Mouse (Mus musculus): ENCODE measurements around the gene Ly6g6f. TPM values are rescaled to one million over a fixed set of nuclear protein-coding genes. Genes with fewer than 3 reads are reported as not detected.

Ly6g6f gene
- polyA plus RNA-seq, 1 experiment: 0.05 TPM

DNA sequence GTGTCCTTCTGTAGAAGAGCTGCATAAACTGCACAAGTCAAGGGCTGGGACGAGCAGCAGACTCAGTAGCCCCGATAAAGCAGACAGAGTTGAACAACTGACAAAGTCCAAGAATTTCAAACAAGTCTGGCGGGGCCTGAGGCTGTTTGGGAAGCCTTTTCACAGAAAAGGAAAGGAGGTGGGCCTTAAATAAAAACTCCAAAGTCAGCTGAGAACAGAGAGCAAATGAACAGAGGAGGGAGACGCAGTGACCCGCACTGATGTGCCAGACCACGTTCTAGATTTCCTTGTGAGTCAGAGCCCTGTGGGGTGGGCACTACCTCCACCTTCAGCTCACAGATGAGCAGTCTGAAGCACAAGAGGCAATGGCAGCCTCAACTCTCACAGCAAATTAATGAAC lies 50.5 kb downstream of the Ly6g6f start:
- TF ChIP-seq GATA1 (IDR thresholded peaks at IDR 0.05; ENCODE audit: low read length): no peak

DNA sequence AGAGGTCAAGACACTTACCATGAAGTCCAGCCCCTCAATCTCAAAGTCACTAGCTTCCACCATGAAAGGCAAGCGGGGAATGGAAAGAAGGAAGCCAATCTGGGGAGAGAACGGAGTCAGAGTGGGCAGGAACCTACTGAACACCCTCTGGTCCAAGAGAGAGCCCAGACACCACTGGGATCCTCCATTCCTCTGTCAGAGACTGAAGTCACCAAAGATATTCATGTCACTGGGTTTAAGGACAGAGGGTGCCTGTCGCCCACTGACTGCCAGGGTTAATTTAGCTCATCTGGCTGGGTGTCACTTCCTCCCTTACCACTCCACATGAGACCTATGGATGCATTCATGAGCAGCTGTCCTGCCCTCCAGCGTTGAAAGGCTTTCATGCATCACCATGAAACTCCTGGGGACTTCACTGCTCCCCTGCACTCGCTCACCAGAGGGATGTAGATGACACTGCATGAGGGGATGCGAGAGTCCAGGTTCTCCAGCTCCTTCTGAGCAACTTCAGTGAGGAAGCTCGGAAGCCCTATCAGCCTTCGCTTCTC lies 53.0 kb downstream of the Ly6g6f start:
- TF ChIP-seq GATA1 (IDR thresholded peaks at IDR 0.05; ENCODE audit: low read length): no peak

DNA sequence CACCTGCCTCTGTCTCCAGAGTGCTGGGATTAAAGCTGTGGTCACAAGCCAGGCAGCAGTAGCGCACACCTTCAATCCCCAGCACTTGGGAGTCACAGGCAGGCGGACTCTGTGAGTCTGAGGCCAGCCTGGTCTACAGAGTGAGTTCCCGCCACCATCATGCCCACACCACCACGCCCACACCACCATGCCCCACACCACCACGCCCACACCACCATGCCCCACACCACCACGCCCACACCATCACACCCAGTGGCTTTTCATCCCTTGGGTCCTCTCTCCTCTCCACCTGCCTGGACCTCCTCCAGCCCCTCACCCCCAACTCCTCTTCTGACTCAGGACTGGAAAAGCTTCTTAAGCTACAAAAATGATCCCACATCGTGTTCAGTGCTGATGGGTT lies 53.5 kb downstream of the Ly6g6f start:
- TF ChIP-seq GATA1 (IDR thresholded peaks at IDR 0.05; ENCODE audit: low read length): no peak

DNA sequence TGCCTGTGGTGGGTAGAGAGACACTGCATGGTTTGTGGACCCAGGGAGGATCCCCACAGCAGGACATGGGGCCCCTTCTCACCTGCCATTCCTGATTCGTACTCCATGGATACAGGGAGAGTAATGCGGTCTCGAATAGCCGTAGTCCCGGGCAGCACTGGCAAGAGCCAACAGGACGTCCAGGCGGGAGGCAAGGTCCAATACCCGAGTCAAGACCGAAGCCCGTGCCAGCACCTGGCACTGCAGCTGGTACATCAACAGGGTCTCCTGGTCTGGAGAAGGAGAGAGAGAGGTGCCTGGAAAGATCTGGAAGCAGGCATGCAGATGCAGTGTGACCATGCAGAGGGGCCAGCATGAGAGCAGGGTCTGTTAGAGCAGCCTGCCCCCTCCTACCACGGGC lies 54.1 kb downstream of the Ly6g6f start:
- no peak for TF ChIP-seq GATA1 (IDR thresholded peaks at IDR 0.05; ENCODE audit: low read length)

Other genes with a start within 250 kb of the Ly6g6f start
- 52.4 and 52.9 TPM in 2 replicates for gene Stk19, start 248.7 kb downstream of the Ly6g6f start, polyA plus RNA-seq (2012)
- 47.6 and 78.7 TPM in 2 replicates for gene Dxo, start 248.6 kb downstream of the Ly6g6f start, polyA plus RNA-seq (2012)
- gene Skiv2l, start 235.4 kb downstream of the Ly6g6f start, polyA plus RNA-seq (2012): 62.2 and 65.4 TPM in 2 replicates
- gene Nelfe, start 235.2 kb downstream of the Ly6g6f start, polyA plus RNA-seq (2012): 375 and 385 TPM in 2 replicates
- gene Cfb, start 223.1 kb downstream of the Ly6g6f start, polyA plus RNA-seq (2012): not detected in 2 replicates
- 24.4 and 27.6 TPM in 2 replicates for gene Zbtb12, start 206.1 kb downstream of the Ly6g6f start, polyA plus RNA-seq (2012)
- gene Gm20547, start 203.6 kb downstream of the Ly6g6f start, polyA plus RNA-seq (2012): not detected in 2 replicates
- 0.49 and 1.3 TPM in 2 replicates for gene C2, start 187.3 kb downstream of the Ly6g6f start, polyA plus RNA-seq (2012)
- 352 and 449 TPM in 2 replicates for gene Ehmt2, start 187.1 kb downstream of the Ly6g6f start, polyA plus RNA-seq (2012)
- not detected in 2 replicates for gene Slc44a4, start 171.1 kb downstream of the Ly6g6f start, polyA plus RNA-seq (2012)
- 12.3 and 17.6 TPM in 2 replicates for gene Neu1, start 154.4 kb downstream of the Ly6g6f start, polyA plus RNA-seq (2012)
- 0.33 and 0.36 TPM in 2 replicates for gene Hspa1b, start 126.4 kb downstream of the Ly6g6f start, polyA plus RNA-seq (2012)
- gene Gm20481, start 115.7 kb downstream of the Ly6g6f start, polyA plus RNA-seq (2012): 0.12 TPM in 1 of 2 replicates, not detected in the other
- not detected in 2 replicates for gene Hspa1a, start 113.5 kb downstream of the Ly6g6f start, polyA plus RNA-seq (2012)
- gene Hspa1l, start 112.9 kb downstream of the Ly6g6f start, polyA plus RNA-seq (2012): 0.02 TPM in 1 of 2 replicates, not detected in the other
- gene Lsm2, start 103.7 kb downstream of the Ly6g6f start, polyA plus RNA-seq (2012): 309 and 320 TPM in 2 replicates
- gene Vars, start 84.6 kb downstream of the Ly6g6f start, polyA plus RNA-seq (2012): 965 and 1,080 TPM in 2 replicates
- 1.0 and 1.4 TPM in 2 replicates for gene Vwa7, start 69.0 kb downstream of the Ly6g6f start, polyA plus RNA-seq (2012)
- gene Sapcd1, start 57.6 kb downstream of the Ly6g6f start, polyA plus RNA-seq (2012): 40.3 and 64.9 TPM in 2 replicates
- 7.0 and 7.1 TPM in 2 replicates for gene Msh5, start 38.9 kb downstream of the Ly6g6f start, polyA plus RNA-seq (2012)
- 168 and 216 TPM in 2 replicates for gene Clic1, start 35.6 kb downstream of the Ly6g6f start, polyA plus RNA-seq (2012)
- 156 and 185 TPM in 2 replicates for gene Ddah2, start 26.6 kb downstream of the Ly6g6f start, polyA plus RNA-seq (2012)
- not detected in 2 replicates for gene Ly6g6c, start 20.2 kb downstream of the Ly6g6f start, polyA plus RNA-seq (2012)
- not detected in 2 replicates for gene Mpig6b, start 19.4 kb downstream of the Ly6g6f start, polyA plus RNA-seq (2012)
- not detected in 2 replicates for gene Ly6g6e, start 8.7 kb downstream of the Ly6g6f start, polyA plus RNA-seq (2012)
- 0.22 TPM in 1 of 2 replicates, not detected in the other for gene Ly6g6d, start 7.5 kb downstream of the Ly6g6f start, polyA plus RNA-seq (2012)
- 112 and 148 TPM in 2 replicates for gene Abhd16a, start 3.7 kb upstream of the Ly6g6f start, polyA plus RNA-seq (2012)
- gene Ly6g5c, start 22.7 kb upstream of the Ly6g6f start, polyA plus RNA-seq (2012): not detected in 2 replicates
- gene Ly6g5b, start 29.8 kb upstream of the Ly6g6f start, polyA plus RNA-seq (2012): 0.08 and 0.15 TPM in 2 replicates
- gene Gpank1, start 35.8 kb upstream of the Ly6g6f start, polyA plus RNA-seq (2012): 62.0 and 85.8 TPM in 2 replicates
- 66.1 and 68.9 TPM in 2 replicates for gene Csnk2b, start 36.4 kb upstream of the Ly6g6f start, polyA plus RNA-seq (2012)
- 11.4 and 13.3 TPM in 2 replicates for gene D17H6S53E, start 40.8 kb upstream of the Ly6g6f start, polyA plus RNA-seq (2012)
- 0.23 and 0.27 TPM in 2 replicates for gene Apom, start 46.4 kb upstream of the Ly6g6f start, polyA plus RNA-seq (2012)
- gene Bag6, start 49.6 kb upstream of the Ly6g6f start, polyA plus RNA-seq (2012): 685 and 826 TPM in 2 replicates
- gene Prrc2a, start 79.3 kb upstream of the Ly6g6f start, polyA plus RNA-seq (2012): 1,478 and 1,496 TPM in 2 replicates
- gene Aif1, start 90.5 kb upstream of the Ly6g6f start, polyA plus RNA-seq (2012): not detected in 2 replicates
- 0.39 and 0.49 TPM in 2 replicates for gene Lst1, start 102.8 kb upstream of the Ly6g6f start, polyA plus RNA-seq (2012)
- 0.09 and 0.12 TPM in 2 replicates for gene Ltb, start 108.8 kb upstream of the Ly6g6f start, polyA plus RNA-seq (2012)
- gene Tnf, start 116.4 kb upstream of the Ly6g6f start, polyA plus RNA-seq (2012): not detected in 2 replicates
- not detected in 2 replicates for gene Lta, start 119.7 kb upstream of the Ly6g6f start, polyA plus RNA-seq (2012)
- gene Gm16181, start 135.2 kb upstream of the Ly6g6f start, polyA plus RNA-seq (2012): not detected in 2 replicates
- 2.2 and 2.7 TPM in 2 replicates for gene Atp6v1g2, start 148.1 kb upstream of the Ly6g6f start, polyA plus RNA-seq (2012)
- gene Nfkbil1, start 150.2 kb upstream of the Ly6g6f start, polyA plus RNA-seq (2012): 39.6 and 44.3 TPM in 2 replicates
- 326 and 338 TPM in 2 replicates for gene Ddx39b, start 156.1 kb upstream of the Ly6g6f start, polyA plus RNA-seq (2012)
- 56.7 and 69.0 TPM in 2 replicates for gene H2-D1, start 177.1 kb upstream of the Ly6g6f start, polyA plus RNA-seq (2012)
- gene H2-Q1, start 234.8 kb upstream of the Ly6g6f start, polyA plus RNA-seq (2012): not detected in 2 replicates

All from G1E-ER4 (cell line).